Mouse (Mus musculus) ovary, adult 18-20 months (tissue): ENCODE results near the gene Mrpl4.
"Not testable (repeated sequence)": the region's sequence is repeated elsewhere in the genome, so short reads cannot be mapped to it uniquely, and the experiment has no call there.

Experiments
- DNase-seq: peaks from one replicate; pipeline ENCODE4 v3.0.0; 2022; ENCODE audit warnings: low spot score, mixed read lengths

Mrpl4 gene

GRCm38 (mm10) chr9:20986952-20987686 is 15.4 kb upstream of the Mrpl4 start:
- no peak for DNase-seq

GRCm38 (mm10) chr9:20987953-20988352 is 14.6 kb upstream of the Mrpl4 start:
- DNase-seq = no peak

GRCm38 (mm10) chr9:20990861-20991260 is 11.7 kb upstream of the Mrpl4 start:
- DNase-seq = no peak

- DNase-seq = no peak
These were observed 11.0 kb upstream of the Mrpl4 start for GRCm38 (mm10) chr9:20991587-20991986.

- DNase-seq = no peak
These were observed 9.2 kb upstream of the Mrpl4 start for GRCm38 (mm10) chr9:20993165-20993898.

GRCm38 (mm10) chr9:20995069-20995468 is 7.5 kb upstream of the Mrpl4 start:
- DNase-seq = no peak

- DNase-seq = no peak
These were observed 5.5 kb upstream of the Mrpl4 start for GRCm38 (mm10) chr9:20997065-20997464.

- not testable (repeated sequence) for DNase-seq
These were observed 4.2 kb upstream of the Mrpl4 start for GRCm38 (mm10) chr9:20998337-20998736.

GRCm38 (mm10) chr9:21000811-21001210 is 1.7 kb upstream of the Mrpl4 start:
- DNase-seq = no peak

GRCm38 (mm10) chr9:21001651-21002200 is 812 bp upstream of the Mrpl4 start:
- no peak for DNase-seq

- DNase-seq = no peak
These were observed 290 bp upstream of the Mrpl4 start for GRCm38 (mm10) chr9:21002270-21002626.

GRCm38 (mm10) chr9:21007313-21007952 is 4.9 kb downstream of the Mrpl4 start:
- DNase-seq = no peak

GRCm38 (mm10) chr9:21008007-21008406 is 5.5 kb downstream of the Mrpl4 start:
- DNase-seq = no peak

GRCm38 (mm10) chr9:21010362-21010761 is 7.8 kb downstream of the Mrpl4 start:
- no peak for DNase-seq

GRCm38 (mm10) chr9:21010939-21011541 is 8.5 kb downstream of the Mrpl4 start:
- DNase-seq = not testable (repeated sequence)

- DNase-seq = no peak
These were observed 9.3 kb downstream of the Mrpl4 start for GRCm38 (mm10) chr9:21011846-21012312.

GRCm38 (mm10) chr9:21012368-21012767 is 9.8 kb downstream of the Mrpl4 start:
- no peak for DNase-seq

GRCm38 (mm10) chr9:21014691-21015570 is 12.4 kb downstream of the Mrpl4 start:
- DNase-seq = no peak

- DNase-seq = no peak
These were observed 13.1 kb downstream of the Mrpl4 start, which contains the start of gene Icam1 for GRCm38 (mm10) chr9:21015571-21016130. Gene Icam1, plus strand, starts transcription at chr9:21015985.

- no peak for DNase-seq
These were observed 14.0 kb downstream of the Mrpl4 start for GRCm38 (mm10) chr9:21016331-21017176.
